Mouse (Mus musculus) cerebellum, adult 8-10 months (tissue): ENCODE measurements around the gene Sobp.
A peak's percentile ranks its signal among the peaks of the same experiment; 100 is the strongest.

Experiments used
- DNase-seq: peaks from one replicate; pipeline ENCODE4 v3.0.0; 2022

Gene Sobp

DNA sequence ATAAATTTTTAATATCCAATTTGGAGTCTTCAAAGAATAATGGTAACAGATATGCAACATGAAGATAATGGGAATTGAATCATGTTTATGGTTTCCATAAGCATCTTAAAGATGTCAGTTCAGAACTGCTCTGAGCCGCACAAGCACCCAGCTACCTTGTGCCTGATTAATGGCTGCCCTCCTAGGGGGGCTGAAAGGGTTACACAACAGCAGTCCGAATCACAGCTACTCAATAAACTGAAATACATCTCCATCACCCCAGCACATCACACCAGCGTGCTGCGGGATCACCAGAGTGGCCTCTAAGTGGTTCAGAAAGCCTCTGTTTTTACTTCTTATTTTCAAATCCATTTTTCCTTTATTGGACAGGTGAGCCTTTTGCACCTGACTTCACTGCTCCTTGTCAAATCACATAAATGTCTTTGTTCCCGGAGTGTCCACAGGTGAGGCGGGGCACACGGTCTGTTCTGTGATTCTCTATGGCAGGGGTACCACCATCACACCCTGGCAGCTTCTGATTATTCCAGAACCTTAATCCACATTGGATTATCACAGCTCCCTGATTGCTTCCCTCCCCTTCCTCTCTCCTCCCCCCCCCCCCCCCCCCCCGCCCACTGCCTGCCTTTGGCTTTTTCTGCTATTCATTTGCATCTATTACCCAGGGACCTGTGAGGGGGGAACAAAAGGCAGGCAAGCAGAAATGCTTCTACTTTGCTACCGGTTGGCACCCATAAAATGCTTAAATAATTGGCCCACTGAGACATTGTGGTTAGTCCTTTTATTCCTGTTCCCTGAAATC, 90.8 kb downstream of the Sobp start:
- no peak for DNase-seq

DNA sequence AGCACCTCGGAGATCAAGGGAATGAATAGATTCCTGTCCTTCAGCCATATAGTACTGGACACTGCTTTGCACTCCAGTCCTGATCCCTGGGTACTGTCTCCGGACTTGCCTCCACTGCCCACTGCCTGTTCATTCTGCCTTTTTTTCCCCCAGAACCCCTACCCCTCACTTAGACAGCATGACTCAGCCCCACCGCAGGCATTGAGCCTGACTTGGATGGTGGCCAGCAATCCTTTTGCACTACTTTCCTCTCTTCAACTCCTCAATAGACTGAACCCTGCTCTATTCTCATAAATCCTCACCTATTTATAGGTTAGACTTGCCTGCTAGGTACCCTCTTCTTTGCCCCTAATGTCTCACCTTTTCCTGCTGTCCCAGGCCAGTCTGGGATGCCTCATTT, 93.0 kb downstream of the Sobp start:
- DNase-seq: peak; percentile 21

DNA sequence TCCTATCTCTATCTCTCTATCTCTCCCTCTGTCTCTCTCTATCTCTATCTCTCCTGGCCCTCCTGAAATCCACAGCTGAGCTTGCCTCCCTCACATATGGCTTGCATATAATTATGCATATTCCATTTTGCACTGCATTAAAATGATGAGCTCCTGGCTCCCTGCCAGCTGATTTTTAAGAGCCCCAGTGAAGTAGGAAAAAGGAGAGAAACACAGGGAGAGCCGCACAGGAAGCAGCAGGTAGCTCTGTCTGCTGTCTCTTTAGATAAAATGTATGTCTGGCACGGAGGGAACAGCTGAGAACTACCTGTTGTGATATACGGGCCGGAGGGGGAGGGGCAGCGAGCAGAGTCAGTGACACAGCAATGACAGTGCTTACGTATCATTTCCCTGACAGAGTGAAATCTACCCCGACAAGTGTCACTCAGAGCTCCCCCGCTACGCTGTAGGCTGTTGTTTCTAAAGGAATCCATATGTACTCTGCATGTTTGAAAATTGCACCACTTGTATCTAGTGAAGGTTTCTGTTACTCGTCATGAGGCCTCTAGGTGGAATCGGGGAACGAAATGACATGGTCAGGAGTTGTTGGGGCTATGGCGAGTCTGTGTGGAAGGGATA, 98.7 kb downstream of the Sobp start:
- DNase-seq: no peak

DNA sequence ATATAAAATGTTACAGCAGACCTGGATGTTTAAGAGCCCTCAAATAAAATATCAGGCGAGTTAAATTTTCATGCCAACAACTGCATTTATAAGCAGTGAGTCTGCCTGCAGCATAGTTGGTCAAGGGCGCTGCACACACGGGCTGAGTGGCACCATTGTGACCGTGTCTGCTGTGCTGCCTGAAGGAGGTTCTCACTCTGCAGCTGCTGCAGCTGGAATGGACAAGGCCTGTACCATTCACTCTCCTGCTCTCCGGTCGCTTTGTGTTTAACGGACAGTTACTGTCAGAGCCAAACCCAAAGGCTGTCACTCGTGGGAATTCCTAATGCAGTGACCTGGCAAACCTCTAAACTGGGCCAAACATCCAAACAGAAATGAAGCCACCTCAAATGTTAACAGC, 101.0 kb downstream of the Sobp start:
- DNase-seq: no peak

DNA sequence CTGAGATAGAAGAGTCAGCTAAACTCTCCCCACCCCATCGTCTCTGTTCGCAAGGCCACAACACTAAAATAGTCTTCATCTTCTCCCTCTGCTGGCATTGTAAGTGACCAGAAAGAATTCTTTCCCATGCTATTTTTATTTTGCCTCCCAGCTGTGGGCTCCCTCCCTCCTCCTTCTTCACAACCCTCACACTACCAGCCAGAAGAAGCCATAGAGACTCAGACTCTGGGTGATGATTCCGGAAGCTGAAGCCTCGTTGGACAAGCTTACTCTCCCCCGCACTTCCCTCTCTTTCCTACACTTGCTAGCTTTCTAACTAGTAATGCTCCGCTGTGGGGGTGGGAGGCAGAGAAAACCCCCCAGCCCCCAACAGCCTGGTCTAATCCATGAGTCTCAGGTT, 103.4 kb downstream of the Sobp start:
- DNase-seq: no peak

DNA sequence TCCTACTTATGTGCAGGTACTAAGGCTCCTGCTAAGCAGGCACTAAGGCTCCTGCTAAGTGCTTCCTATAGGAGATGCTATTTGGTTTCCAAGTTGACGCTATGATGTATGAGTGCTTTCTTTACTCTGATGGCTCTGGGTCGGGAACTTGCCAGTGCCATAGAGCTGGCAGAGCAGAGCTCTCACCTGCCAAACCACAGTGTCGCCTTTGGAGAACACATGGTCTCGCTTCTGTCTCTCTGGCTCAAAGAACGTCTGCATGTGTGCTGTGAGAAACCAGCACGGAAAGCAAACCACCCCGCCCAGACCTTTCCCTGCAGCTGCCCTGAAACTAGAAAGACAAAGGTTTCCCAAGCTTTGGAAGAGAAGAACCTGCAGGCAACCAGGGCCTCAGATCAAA, 109.0 kb downstream of the Sobp start:
- DNase-seq: peak; percentile 24

DNA sequence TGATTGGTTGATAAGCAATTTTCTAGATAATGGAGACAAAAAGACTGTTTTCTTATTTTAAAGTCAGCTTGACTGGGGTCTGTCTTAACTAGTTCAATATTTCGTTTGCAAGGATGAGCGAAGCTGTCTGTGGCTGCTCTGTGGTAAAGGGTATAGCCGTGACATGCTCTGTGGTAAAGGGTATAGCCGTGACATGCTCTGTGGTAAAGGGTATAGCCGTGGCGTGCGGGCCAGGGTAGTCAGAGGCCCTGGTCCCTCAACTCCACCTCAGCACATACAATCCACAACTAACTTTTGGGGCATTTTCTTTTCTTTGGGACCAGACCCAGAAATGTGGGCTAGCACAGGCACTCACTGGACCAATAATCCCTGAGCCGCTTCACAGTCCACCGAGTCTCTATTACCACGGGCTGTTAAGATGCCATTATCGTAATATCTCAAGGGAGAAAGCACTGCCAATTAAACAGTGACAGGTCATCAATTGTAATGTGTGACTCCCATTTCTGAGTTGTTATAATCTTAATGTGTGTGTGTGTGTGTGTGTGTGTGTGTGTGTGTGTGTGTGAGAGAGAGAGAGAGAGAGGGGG, 112.7 kb downstream of the Sobp start:
- no peak for DNase-seq

DNA sequence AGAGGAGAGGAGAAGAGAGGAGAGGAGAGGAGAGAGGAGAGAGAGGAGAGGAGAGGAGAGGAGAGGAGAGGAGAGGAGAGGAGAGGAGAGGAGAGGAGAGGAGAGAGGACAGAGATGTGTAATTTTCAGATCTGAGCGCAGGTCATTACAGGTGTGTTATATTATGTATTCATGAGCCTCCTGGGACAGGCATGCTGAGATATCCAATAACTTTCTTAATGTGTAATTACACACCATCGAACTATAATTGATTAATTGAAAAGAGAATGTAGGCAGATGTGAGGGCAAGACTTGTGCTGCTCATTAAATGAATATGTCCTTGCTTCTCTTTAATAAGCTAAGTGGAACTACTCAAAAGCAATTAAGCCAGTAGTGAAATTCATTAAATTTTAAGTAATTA, 118.9 kb downstream of the Sobp start:
- no peak for DNase-seq

DNA sequence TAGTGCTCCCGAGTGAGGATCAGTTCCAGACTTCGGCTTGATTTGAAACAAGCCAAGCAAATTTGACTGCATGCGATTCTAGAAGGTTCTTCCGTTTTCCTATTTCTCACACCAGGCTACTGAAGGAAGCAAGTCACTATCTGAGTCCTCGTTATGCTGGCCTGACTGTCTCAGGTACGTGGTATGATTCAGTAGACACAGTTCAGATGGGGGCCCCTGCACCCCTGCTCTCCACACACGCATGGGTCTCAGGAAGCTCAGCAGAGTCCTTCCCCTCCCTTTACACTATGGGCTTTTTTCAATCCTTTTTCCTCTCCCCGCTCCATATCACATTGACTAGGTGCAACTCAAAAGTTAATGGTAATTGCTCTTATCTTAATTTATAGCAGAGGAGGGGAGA, 119.6 kb downstream of the Sobp start:
- no peak for DNase-seq

DNA sequence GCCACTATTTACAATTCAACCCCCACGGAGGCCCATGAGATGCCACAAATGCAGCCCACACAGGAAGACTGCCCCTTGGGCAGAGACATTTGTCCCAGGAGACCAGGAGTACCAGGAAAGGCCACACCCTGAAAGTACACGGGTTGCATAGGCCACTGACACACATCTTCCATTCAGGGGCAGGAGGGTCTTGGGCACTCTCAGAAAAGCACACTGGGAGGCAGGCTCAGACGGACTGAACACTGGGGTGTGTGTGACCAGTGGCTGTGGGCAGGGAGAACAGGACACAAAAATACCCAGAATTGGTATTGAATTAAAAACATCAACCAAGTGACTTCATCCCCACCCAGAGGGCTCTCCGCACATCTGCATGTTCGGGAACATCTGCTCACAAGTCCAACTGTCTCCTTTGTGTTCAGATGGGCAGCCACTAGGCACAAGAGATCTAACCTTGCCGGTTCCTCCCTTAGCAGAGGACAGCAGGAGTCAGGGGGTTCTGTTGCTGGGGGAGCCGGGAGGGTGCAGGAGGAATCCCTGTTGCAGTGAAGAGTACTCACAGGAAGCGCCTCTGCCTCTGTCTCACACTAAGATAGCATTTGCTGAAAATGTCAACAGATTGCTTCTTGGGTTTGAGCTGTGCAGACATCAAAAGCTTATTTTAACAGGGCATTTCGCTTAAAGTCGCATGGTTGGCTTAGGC, 120.3 kb downstream of the Sobp start:
- DNase-seq: no peak

DNA sequence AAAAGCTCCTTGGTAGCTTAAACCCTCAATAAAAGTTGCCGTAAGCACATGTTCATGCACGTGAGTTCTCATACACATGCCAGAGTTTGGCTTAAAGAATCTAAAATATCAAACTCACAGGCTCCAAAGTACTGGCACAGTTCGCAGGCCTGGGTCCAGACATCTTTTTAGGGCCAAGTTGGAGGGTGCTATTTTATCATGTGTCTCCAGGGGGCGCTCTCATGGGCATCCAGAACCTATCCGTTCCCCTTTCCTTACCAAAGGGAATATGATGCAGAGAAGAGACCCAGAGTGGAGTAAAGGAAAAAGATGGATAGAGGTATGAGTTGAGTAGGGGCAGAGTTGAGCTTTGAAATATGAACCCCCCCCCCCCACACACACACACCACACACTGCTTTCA, 121.9 kb downstream of the Sobp start:
- DNase-seq: peak; percentile 39

DNA sequence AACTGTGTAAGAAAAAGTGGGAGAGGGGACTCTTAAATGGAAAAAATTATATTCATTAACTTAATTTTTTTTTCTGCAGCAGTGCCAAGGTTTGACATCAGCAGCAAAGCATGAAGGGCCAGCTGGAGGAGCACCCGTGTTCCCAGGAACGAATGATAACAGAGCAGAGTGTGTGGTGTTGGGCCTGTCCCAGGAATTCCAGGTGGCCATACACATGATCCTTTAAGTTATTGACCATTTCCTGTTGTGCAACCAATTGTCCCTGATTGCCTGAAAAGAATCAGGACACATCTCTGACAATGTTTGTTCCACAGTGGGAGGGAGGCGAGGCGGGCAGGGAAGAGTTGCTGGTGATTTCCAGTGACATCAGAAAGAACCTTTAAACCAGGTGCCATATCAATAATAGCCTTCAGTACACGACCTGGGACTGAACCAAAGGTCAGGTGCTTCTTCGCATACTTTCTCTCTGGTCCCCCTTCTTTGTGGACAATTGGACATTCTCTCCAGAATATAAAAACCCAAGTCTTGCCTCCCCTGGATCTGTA, 126.5 kb downstream of the Sobp start:
- DNase-seq: no peak

DNA sequence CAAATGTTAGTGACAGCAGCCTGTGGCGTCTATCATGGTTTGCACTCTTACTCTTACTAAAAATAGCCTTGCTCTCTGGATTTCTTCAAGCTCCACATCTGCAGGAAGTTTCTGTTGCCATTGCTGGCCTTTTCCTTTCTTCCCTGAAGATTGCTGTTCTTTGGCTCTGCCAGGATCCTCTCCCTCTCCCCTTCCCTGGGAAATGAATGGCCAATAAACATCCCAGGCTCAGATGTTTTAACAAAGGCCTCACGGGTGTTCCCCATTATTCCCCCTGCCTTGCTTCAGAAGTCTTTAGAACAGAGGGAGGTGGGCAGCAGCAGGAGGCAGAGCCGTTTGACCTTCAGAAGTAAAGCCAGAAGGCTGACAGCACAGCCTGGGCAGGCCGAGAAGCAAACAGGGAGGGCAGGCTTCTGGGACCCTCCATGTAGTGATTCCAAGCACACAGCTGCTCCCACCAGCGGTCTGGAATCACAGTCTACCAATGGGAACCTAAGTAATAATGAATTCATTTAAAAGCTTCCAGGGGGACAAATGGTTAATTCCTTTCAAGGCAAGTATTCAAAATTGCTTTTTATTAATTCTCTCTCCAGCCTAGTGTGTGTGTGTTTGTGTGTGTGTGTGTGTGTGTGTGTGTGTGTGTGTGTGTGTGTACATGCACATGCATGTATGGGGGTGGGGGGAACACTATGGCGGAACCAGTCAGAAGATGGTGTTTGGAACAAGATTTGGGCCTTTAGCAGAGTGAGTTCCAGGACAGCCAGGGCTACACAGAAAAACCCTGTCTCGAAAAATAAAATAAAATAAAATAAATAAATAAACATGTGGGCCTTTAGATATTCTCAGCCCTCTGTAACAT, 130.8 kb downstream of the Sobp start:
- no peak for DNase-seq

DNA sequence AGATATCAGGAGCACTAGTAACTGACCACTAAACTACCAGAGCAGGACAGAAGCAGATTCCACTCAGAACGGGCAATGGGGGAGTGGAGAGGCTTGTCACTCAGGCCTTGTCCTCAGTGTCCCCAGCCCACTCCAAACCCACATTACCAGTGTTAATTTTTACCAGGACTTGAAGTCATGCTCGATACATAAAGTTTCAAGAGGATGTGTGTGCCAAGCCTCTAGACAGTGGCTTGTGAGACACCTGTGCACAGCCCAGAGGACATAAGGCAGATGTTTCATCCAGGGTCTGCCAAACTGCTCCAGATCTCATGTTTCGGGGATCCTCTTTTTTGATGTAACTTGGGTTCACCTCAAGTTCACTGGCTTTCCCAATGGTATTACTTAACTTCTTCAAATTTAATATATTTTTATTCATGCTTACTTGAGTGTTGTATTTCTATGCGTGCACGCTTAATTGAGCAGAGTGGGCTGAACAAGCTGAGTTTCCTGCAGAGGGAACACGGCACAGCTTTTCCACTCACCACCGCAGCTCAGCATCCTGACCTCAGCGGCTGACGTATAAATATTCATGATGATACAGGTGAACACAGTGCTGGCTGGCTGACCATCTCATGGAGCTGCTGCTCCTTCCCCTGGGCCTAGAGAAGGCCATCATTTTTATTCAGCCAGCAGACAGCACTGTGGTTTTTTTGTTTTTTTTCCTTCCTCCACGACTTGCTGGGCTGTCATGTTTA, 131.6 kb downstream of the Sobp start:
- no peak for DNase-seq

DNA sequence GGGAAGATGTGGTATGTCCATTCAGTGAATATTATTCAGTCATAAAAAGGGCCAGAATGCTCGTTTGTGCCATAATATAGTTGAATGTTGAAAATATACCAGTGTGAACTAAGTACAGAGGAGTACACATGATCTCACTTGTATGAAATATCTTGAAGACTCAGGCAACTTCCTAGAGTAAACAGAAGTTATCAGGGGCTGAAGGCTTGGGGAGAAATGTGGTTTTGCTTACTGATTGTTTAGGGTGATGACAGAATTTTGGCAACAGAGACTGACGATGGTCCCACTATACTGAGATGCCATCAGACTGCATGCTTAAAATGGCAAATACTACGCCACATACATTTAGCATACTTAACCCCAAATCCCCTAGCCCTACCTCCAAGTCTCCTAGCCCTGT, 132.5 kb downstream of the Sobp start:
- DNase-seq: no peak

DNA sequence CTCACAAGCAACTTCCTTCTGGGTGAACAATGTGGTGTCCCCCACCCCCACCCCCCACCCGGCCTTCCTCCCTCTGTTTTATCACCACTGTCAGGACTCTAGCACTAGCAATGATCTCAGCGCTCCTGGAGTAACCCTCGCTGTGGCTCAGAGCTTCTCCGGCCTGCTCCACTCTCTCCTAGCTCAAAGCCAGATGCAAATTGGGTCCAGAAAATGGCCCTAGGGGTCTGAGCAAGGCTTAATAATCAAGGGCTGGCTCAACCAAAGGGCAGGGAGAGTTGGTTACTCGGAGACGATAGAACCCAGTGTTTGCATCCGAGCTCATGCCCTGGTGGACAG, 136.9 kb downstream of the Sobp start:
- no peak for DNase-seq

DNA sequence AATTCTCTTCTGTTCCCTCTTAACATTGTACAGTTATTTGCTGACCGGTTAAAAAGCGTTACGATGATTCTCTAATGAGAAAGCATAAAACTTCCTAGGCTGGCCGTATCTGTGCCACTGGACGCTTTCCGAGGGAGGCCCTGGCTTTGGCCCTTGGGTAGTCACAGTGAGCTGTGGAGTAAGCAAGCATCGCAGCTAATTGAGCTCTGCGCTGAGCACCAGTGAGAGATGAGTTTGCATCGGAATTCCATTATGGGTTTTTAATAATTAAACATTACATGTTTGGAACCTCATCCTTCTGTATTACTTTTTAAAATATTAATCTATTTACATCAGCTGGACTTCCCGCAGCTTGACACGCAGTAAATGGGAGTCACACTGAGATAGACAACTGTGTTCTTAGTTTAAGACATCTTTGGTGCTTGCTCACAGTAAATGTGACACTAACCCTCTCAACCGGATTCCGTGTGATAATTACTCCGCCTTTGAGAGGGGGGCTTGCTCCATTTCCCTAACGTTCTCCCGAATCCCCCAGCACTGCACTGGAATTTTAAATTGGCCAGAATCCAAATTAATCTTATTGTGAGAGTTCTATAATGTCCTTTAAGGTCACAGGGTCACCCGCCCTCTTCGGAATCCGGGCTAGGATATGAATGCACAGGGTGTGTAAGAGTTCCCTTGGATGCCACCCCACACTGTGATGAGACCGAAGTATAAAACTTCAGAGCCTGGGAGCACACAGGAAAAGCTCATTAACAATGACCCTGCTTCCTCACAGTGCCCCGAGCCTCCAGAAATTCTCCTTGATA, 137.5 kb downstream of the Sobp start:
- DNase-seq: no peak

DNA sequence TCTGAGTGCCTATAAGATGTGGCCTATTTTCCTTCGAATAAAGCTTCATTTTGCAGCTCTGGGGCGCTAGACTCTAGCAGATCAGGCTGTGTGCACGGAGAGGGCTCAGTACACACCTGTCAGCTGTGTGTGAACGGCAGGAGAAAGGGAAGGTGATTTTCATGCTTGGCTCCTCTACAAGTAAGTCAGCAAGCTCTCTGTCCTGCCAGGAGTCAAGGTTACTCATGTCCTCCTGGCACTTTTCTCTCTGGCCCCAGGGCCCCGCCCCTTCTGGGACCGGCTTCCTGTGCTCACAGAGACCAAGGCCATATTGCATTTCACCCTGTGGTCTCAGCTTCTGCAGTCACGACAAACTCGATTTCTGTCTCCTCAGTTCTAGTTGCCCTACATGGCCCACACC, 138.8 kb downstream of the Sobp start:
- DNase-seq: peak; percentile 26

DNA sequence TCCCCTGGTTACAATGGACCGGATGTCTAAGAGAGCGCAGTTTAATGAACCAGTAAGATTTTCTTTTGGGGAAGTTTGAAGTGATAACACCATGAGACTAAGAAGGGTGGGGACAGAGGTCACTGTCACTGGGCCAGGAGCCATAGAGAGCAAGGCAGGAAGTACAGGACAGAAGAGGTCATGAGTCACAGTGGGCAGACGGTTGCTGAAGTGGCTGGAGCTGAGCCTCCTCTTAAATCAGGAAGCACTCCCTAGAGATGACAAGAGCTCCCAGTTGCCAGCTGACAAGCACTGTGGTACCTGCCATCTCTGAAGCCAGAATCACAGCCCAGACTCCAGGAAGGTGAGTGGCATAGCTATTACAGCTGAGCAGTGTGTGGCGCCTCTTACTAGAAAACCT, 139.5 kb downstream of the Sobp start:
- DNase-seq: no peak

DNA sequence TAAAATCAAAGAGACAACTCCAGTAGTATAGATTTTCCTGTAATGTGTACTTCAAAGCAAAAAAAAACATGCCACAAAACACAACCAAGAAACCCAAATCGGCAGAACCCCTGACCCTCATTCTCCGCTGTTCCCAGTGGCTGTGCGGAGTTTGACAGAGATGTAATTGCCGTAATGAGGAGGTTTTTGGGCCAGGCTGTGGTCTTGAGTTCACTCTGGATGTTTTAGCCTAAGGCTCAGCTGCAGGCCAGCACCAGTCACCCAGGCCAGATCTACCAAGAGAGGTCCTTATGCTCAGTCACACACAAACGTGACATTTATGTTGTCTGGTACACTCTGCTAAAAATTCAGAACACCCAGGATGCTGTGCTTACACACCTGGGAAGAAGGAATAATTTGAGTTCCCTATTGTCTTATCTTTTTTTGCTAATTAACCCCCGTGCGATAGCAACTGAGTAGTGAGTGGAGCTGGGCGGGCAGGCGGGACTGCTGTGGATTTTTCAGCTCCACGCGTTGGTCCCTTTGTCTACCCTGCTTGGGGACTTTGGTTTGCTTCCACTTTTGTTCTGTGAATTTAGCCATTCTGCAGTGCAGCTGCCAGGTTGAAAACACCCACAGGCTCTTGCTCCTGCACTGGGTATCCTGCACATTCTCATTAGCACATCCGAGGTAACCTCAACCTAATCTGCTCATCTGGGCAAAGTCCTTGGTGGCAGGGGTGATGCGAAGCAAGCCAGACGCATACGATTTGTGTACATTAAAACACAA, 140.7 kb downstream of the Sobp start:
- DNase-seq: no peak
